Mouse (Mus musculus) kidney, adult 11 months (tissue): Measurements from ENCODE around the gene Lrp3.
A peak's percentile ranks its signal among the peaks of the same experiment; 100 is the strongest.

Experiments used
- DNase-seq: peaks from one replicate; pipeline ENCODE4 v3.0.0; 2022

Gene Lrp3

GRCm38 (mm10) chr7:35185889-35186569 is 29.3 kb downstream of the Lrp3 start, which contains the start of gene Slc7a10:
Slc7a10 (plus strand) TSS chr7:35186385.
- DNase-seq: no peak

- peak; percentile 31 for DNase-seq
Measured at GRCm38 (mm10) chr7:35184833-35185724, 30.2 kb downstream of the Lrp3 start.

DNA sequence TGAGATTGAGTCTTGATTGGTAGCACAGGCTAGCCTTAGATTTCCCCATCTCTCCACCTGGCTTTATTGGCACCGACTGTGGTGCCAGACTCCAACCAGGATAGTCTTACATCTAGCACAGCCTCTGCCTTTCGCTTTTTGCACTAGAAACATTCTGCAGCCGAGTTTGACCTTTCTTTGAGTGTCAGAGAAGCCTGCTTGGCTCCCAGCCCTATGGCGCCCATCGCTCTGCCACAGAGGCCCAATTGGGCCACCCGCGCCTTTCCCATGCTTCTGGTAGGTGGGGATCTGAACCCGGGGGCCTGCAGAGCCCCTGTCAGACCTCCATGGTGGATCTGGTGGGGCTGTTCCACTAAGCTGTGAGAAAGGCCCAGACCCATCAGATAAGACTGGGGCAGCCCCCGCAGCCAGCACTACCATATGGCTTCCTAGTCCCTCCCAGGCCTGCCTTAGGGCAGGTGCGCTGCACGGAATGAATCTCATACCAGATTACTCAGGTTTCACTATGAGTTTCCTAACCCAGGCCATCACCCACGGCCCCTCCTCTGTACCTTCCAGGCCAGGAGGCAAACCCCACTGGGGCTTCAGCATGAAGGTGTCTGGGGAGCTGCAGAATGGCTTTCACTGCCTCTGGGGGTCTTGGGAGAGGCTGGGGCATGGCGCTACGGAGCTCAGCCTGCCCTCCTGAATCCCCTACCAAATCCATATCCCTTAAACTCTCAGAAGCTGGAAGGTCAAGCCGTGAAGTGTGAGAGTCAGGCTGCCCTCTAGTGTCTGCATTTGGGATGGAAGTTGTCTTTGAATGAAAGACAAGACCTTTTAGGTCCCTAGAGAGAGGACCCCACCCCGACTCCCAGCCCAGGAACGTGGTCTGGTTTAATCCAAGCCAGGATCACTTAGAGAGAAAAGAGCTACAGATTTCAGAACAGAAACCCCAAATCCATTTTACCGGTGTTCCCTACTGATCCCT is 38.6 kb downstream of the Lrp3 start:
- no peak for DNase-seq

DNA sequence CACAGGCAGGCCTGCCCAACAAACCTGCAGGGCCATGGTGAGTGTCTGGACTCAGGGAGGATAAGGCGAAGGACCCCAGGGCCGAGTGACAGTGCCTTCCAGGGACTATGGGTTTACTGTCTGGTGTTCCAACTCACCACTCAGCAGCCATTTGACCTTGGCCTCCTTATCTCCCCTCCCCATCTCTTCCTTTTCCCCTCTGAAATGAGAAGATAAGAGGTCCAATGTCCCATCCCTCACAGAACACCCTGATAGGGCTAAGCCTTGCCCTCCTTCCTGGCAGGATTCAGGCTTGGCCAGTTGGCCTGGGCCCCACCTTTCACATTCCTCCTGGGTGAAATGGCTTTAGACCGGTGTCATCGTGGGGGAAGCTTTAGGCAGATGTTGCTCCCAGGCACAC is 39.8 kb downstream of the Lrp3 start:
- no peak for DNase-seq

- no peak for DNase-seq
Measured at GRCm38 (mm10) chr7:35172519-35172918, 42.8 kb downstream of the Lrp3 start.

DNA sequence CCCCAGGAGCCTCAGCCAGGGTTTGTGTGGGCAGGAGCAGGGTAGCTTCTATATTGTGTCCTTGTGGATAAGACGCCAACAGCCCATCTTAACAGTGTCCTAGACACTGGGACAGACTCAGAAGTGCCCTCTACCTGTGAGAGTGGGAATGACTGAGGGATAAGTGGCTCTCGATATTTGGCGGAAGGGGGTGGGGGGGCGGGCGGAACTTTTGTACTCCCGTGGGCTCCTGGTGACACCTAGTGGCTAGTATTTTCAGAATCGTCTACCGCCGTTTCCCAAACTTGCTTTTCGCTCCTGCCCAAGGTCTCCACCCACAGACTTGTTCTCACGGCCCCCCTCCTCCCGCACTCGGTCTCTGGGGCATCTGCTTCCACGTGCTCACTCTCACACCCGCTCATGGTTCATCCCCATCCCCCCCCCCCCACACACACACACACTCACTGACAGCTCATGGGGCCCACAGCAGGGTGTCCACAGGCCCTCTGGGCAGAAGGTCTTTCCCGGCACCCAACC is 43.4 kb downstream of the Lrp3 start:
- DNase-seq: peak; percentile 64

DNA sequence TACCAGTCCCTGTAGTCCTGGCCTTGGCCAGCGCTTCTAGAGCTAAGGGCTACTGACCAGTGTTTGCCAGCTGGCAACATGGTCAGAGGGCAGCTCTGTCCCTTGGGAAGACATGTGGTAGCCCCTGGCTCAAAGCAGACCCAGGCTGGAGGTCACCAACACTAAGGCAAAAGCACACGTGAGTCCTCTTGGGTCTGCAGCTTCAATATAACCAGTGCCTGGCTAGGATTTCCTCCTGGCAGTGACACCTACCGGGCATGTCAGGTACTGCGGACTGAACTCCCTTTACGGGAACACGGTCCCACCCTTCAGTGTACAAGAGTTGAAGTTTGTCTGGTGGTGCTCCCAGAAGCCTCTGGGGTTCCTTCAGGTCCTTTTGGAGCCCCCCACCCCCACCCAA is 46.0 kb downstream of the Lrp3 start:
- DNase-seq: peak; percentile 91

- DNase-seq: no peak
Measured at GRCm38 (mm10) chr7:35167925-35168324, 47.4 kb downstream of the Lrp3 start.

DNA sequence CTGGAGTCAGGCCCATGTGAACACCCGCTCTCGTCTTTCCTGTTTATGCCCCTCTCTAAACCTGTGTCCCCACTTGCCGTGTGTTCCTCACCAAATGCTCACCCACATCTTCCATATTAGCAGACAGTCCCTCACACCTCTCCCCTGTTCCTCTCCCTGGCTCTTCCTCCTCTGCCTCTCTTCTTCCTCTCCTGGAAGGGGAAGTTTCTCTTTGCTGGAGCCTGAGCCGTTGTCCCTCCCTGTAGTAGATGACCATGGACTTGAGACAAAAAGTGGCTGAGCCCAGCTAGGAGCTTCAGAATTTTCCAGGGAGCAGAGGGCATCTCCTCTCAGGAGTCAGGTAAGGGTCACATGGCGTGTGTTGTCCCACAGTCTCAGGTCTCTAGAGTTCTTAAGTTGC is 48.3 kb downstream of the Lrp3 start:
- no peak for DNase-seq

GRCm38 (mm10) chr7:35164131-35164530 is 51.2 kb downstream of the Lrp3 start:
- DNase-seq: no peak

GRCm38 (mm10) chr7:35163600-35163999 is 51.7 kb downstream of the Lrp3 start:
- no peak for DNase-seq

GRCm38 (mm10) chr7:35162443-35162842 is 52.9 kb downstream of the Lrp3 start:
- no peak for DNase-seq

- no peak for DNase-seq
Measured at GRCm38 (mm10) chr7:35157512-35157911, 57.8 kb downstream of the Lrp3 start.

DNA sequence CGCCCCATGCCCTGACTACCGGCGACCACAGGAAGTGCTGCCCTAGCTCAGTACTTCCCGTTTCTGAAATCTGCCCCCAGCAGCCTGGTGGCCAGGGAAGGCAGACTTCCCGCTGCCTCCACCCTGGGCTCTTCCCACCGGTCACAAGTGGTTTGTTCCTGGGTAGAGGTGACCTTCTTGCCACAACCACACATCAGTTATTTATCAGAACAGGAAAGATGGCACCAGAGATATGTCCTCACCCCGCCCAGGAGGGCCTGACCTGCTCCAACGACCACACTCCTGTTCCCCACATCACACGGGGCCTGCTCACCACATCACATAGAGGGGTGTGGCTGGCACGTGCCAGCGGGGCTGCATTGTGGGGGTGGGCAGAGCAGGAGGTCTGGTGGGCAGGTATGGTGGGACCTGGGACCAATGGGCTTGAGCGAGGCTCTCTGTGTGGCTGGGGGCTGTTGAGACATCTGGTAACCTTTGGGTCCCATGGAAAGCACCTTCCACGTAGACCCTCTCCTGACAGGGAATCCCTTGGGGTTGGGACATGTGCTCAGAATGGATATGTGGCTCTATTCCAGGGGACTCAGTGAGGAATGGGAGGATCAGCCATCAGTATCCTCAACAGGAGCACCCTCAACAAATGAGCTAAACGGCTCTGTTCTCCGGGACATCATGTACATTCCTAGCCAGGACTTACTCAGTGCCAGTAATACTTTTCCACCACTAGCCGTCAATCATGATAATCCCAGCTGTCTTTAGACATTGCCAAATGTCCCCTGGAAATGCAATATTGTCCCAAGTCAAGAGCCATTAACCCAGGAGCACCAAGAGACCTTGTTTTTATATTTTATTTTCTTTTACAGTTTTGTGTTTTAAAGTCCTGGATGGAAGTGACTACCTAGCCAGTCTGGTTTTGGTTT is 58.5 kb downstream of the Lrp3 start:
- DNase-seq: no peak

DNA sequence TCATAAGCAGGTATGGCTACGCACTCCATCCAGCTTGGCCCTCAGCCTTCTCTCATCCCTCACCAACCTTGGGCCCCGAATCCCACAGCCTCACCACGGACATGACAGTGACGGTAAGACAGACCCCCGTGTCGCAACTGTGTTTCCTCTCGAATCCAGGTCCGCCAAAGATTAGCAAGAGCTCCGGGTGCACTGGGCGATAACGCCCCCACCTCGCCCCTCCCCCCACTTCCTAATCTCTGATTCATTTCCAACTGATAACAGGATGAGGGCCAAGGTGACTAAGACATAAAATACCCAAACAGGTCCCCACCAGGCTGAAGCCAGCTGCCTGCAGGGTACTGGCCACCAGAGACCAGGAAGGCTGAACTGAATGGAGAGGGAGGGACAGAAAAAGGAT is 60.8 kb downstream of the Lrp3 start:
- no peak for DNase-seq

GRCm38 (mm10) chr7:35150860-35151259 is 64.4 kb downstream of the Lrp3 start:
- DNase-seq: no peak
